Mouse (Mus musculus): ENCODE results near the gene Cntnap5b.

GRCm38 (mm10) chr1:100122410-100122935, 349.9 kb downstream of the Cntnap5b start:
- TF ChIP-seq CTCF (IDR thresholded peaks at IDR 0.05; ENCODE audit: insufficient read depth, low read depth, low read length) (no peak), POLR2A (IDR thresholded peaks at IDR 0.05; ENCODE audit: insufficient read depth, low read depth, low read length) (no peak)
